Mouse (Mus musculus) T-helper 1 cell (primary cell): Measurements from ENCODE around the gene Gm3512.
"Not testable (repeated sequence)": the region's sequence is repeated elsewhere in the genome, so short reads cannot be mapped to it uniquely, and the experiment has no call there.

Source experiments
- in situ Hi-C: fragments of 300-600 bp; cut with MboI, MseI; formaldehyde crosslinking; loops from one replicate; pipeline ENCODE4 v1.15.1; 2025; ENCODE audit warnings: high pct_unique_total_duplicates

Gm3512 gene

DNA sequence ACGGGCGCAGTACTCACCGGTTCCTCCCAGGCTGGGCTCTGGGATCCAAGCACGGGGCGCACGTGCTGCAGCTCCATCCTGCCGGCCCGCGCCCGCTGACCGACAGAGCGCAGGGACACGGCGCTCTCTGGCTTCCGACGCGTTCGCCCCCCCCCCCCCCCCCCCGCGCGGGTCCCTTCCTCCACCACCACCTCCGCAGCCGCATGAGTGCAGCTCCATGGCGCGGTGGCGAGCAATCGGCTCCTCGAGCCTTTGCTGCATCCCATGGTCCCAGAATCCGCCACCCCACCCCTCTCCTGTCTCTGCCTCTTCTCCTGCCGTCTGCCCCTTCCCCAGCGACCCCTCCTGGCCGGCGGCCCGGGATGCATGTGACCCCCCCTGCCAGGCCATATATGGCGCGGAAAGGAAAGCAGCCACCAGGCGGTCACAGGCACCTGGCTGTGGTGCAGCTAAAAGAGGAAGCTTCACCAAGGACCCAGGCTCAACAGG, at the start of gene Gm3512:
Gm3512 (minus strand) TSS at position 51 of the 489 bp plus-strand sequence.
- in situ Hi-C loops, result not testable (repeated sequence)

- in situ Hi-C loops, result not testable (repeated sequence)
These were observed 25.7 kb upstream of the Gm3512 start for GRCm38 (mm10) chr14:7200070-7200469.

- in situ Hi-C loops, result loop anchor here (10.0 kb wide), 1 partner anchor 70 kb away; the partner anchor contains the start of gene Gm6676
These were observed 20.1 kb upstream of the Gm3512 start, which contains the start of gene Gm16434 for GRCm38 (mm10) chr14:7194440-7194839. Gm16434 (minus strand) TSS chr14:7194540.

DNA sequence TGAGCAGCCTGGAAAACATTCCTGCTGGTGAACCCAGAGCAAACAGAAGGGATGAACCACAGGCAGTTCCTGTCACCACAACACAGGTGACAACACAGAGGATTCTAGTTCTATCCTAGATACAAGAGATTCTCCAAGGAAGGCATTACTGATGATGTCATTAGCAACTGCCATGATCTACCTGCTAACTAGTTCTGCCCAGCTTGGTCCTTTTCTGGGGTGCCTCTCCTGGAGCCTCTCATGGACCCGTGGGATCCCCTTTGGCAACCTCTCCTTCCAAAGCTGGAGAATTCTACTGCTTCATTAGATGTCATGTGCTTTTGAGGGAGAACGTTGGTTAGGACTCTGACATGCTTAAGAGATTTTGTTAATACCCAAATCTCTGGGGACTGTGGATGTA, 49.0 kb downstream of the Gm3512 start, which contains the start of gene Gm6676:
Gm6676 (minus strand) TSS at position 101 of the 400 bp plus-strand sequence.
- in situ Hi-C loops, result loop anchor here (10.0 kb wide), 1 partner anchor 69 kb away; the partner anchor contains the start of gene Gm16434

DNA sequence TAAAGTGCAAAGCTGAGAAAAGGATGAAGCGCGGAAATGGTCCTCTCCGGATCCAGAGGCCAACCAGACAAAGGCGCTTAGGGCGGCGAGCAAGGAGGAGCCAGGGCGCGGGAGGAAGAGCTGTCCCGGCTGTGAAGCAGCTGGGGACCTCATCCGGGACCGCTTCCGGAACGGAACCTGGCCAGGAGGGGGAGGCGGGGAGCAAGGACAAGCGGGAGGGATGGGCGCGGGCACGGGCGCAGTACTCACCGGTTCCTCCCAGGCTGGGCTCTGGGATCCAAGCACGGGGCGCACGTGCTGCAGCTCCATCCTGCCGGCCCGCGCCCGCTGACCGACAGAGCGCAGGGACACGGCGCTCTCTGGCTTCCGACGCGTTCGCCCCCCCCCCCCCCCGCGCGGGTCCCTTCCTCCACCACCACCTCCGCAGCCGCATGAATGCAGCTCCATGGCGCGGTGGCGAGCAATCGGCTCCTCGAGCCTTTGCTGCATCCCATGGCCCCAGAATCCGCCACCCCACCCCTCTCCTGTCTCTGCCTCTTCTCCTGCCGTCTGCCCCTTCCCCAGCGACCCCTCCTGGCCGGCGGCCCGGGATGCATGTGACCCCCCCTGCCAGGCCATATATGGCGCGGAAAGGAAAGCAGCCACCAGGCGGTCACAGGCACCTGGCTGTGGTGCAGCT, 69.1 kb downstream of the Gm3512 start:
- in situ Hi-C loops, result loop anchor here (25.0 kb wide), 2 partner anchors 207 to 657 kb away; partner anchors contain the start of gene Gm3739
